Comparison of ENCODE assay signal across 14 mouse cellular contexts in the genomic region with DNA sequence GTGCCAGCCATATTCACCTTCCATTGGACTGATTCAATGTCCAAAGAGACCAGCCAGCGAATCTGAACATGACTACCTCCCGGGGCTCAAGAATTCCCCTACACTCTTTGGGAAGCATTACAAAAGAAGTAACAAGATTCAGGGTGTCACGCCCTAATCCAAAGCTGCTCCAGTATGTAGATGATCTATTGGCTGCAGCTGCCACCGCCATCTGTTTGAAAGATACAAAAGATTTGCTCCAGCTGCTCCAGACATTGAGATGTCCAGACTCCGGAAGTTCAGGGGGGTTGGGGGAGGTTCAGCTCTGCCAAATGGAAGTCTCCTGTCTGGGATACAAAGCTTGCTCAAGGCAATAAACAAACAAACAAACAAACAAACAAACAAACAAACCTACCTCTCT. TPM values are rescaled to one million over a fixed set of nuclear protein-coding genes. Genes with fewer than 3 reads are reported as not detected.
DNase-seq lines count a peak whose midpoint lies in the region; ATAC-seq and TF ChIP-seq lines count a peak whose summit lies in the region.
"Had no signal": no experiment of that assay in that cellular context is flagged by ENCODE, and none has a peak within 500 bp of the region (broad histone marks: within the 10 kb centered on the region; RNA-seq: fewer than 3 reads in every experiment).

No protein-coding gene starts in this region.

- peaks cover 11% of the 10 kb centered on the region; the same call in 1 of the 2 replicates for H3K4me1 ChIP-seq in intestine, embryonic 14.5 days (replicated peaks; ENCODE audit: control insufficient read depth, insufficient read depth, low read length)
- 0 out of 2 replicates have a peak, but pooled peaks cover 3% of the 10 kb centered on the region for H3K4me1 ChIP-seq in intestine, postnatal 0 days (replicated peaks; ENCODE audit: control insufficient read depth, insufficient read depth, low read length)
- H3K4me1 ChIP-seq in neural tube, embryonic 15.5 days: peaks cover 5% of the 10 kb centered on the region; the same call in 1 of the 2 replicates
- H3K4me1 ChIP-seq in embryonic facial prominence, embryonic 15.5 days: peaks cover 22% of the 10 kb centered on the region
- H3K4me1 ChIP-seq: forebrain, embryonic 13.5 days had no signal

- no peak for TF ChIP-seq CTCF in intestine, postnatal 0 days (IDR thresholded peaks at IDR 0.05; ENCODE audit: low read depth)

- no peak for DNase-seq in intestine, embryonic 14.5 days (ENCODE audit: low spot score)
- peak; percentile 55 for DNase-seq in neural tube, embryonic 10.5 days (ENCODE audit: extremely low spot score, low spot score)
- peak; percentile 77 for DNase-seq in retina, postnatal 1 day
- DNase-seq in right cerebral cortex, postnatal 4 days: no peak
- no peak for DNase-seq in spleen, postnatal 10 days (ENCODE audit: low spot score in 2 of 2)
- DNase-seq: cerebellum, postnatal 36 days; heart, postnatal 36 days; kidney, postnatal 25 days had no signal

- H3K9me3 ChIP-seq in intestine, embryonic 14.5 days (ENCODE audit: control insufficient read depth, low read length): no peaks in the 10 kb centered on the region
- H3K9me3 ChIP-seq in intestine, postnatal 0 days (ENCODE audit: control insufficient read depth): no peaks in the 10 kb centered on the region
- no peaks in the 10 kb centered on the region for H3K9me3 ChIP-seq in neural tube, embryonic 15.5 days (replicated peaks)
- H3K9me3 ChIP-seq in embryonic facial prominence, embryonic 15.5 days (replicated peaks): no peaks in the 10 kb centered on the region
- H3K9me3 ChIP-seq: forebrain, embryonic 13.5 days had no signal

- no peak overlapping the region for H3K4me3 ChIP-seq in intestine, embryonic 14.5 days (ENCODE audit: low read depth, low read length)
- no peak overlapping the region for H3K4me3 ChIP-seq in intestine, postnatal 0 days (ENCODE audit: low read depth, low read length)
- H3K4me3 ChIP-seq in neural tube, embryonic 15.5 days (replicated peaks): no peak overlapping the region
- no peak overlapping the region for H3K4me3 ChIP-seq in embryonic facial prominence, embryonic 15.5 days (replicated peaks)
- H3K4me3 ChIP-seq: forebrain, embryonic 13.5 days had no signal

- H3K36me3 ChIP-seq in intestine, embryonic 14.5 days (ENCODE audit: control insufficient read depth, insufficient read depth, low read length): no peaks in the 10 kb centered on the region
- no peaks in the 10 kb centered on the region for H3K36me3 ChIP-seq in intestine, postnatal 0 days (ENCODE audit: control insufficient read depth, insufficient read depth)
- H3K36me3 ChIP-seq in neural tube, embryonic 15.5 days: no peaks in the 10 kb centered on the region
- H3K36me3 ChIP-seq in embryonic facial prominence, embryonic 15.5 days: no peaks in the 10 kb centered on the region

- no peaks in the 10 kb centered on the region for H3K27me3 ChIP-seq in intestine, embryonic 14.5 days (replicated peaks; ENCODE audit: control insufficient read depth, insufficient read depth, low read length)
- H3K27me3 ChIP-seq in intestine, postnatal 0 days (replicated peaks; ENCODE audit: control insufficient read depth, insufficient read depth, low read length): no peaks in the 10 kb centered on the region
- H3K27me3 ChIP-seq in neural tube, embryonic 15.5 days (replicated peaks): no peaks in the 10 kb centered on the region
- H3K27me3 ChIP-seq in embryonic facial prominence, embryonic 15.5 days: no peaks in the 10 kb centered on the region

- ATAC-seq in intestine, embryonic 14.5 days (replicated peaks; ENCODE audit: low FRiP score, low TSS enrichment, low read depth): no peak
- ATAC-seq in intestine, postnatal 0 days: no peak
- no peak for ATAC-seq in neural tube, embryonic 15.5 days (ENCODE audit: low FRiP score)
- ATAC-seq in embryonic facial prominence, embryonic 15.5 days (ENCODE audit: insufficient number of reproducible peaks, low FRiP score, low TSS enrichment, low read depth): no peak
- ATAC-seq: activated CD4-positive, CD25-positive, alpha-beta regulatory T cell, adult 4 months; forebrain, embryonic 13.5 days had no signal

- H3K27ac ChIP-seq in intestine, embryonic 14.5 days (ENCODE audit: low read depth): peak overlapping the region; percentile 4; the same call in 1 of the 2 replicates
- H3K27ac ChIP-seq in intestine, postnatal 0 days (ENCODE audit: low read depth, low read length): no peak overlapping the region
- H3K27ac ChIP-seq in neural tube, embryonic 15.5 days (replicated peaks): no peak overlapping the region
- peak overlapping the region; percentile 59 for H3K27ac ChIP-seq in embryonic facial prominence, embryonic 15.5 days (replicated peaks)
- H3K27ac ChIP-seq: forebrain, embryonic 13.5 days; liver, embryonic 14.5 days had no signal

- no peak overlapping the region for H3K4me2 ChIP-seq in intestine, embryonic 14.5 days (ENCODE audit: low read length)
- H3K4me2 ChIP-seq in intestine, postnatal 0 days (replicated peaks; ENCODE audit: low read depth): no peak overlapping the region
- H3K4me2 ChIP-seq in neural tube, embryonic 15.5 days: no peak overlapping the region
- no peak overlapping the region for H3K4me2 ChIP-seq in embryonic facial prominence, embryonic 15.5 days (replicated peaks)
- H3K4me2 ChIP-seq: forebrain, embryonic 13.5 days had no signal

- H3K9ac ChIP-seq in intestine, embryonic 14.5 days (ENCODE audit: low read length): no peak overlapping the region
- H3K9ac ChIP-seq in intestine, postnatal 0 days (ENCODE audit: low read depth, low read length): no peak overlapping the region
- no peak overlapping the region for H3K9ac ChIP-seq in neural tube, embryonic 15.5 days (replicated peaks)
- no peak overlapping the region for H3K9ac ChIP-seq in embryonic facial prominence, embryonic 15.5 days
- H3K9ac ChIP-seq: forebrain, embryonic 13.5 days; liver, embryonic 14.5 days had no signal

- WGBS in intestine, embryonic 14.5 days: 49% methylated on average over 5 of the region's 5 CpGs
- 64% methylated on average over 5 of the region's 5 CpGs for WGBS in intestine, postnatal 0 days
- WGBS in neural tube, embryonic 15.5 days: 27% methylated on average over 5 of the region's 5 CpGs
- 36% methylated on average over 5 of the region's 5 CpGs for WGBS in embryonic facial prominence, embryonic 15.5 days

RNA-seq across cellular contexts. Expression of gene 1110038F14Rik, which starts 28.3 kb away (rescaled TPM):
- 64.2 and 72.7 TPM in 2 replicates for polyA plus RNA-seq in intestine, embryonic 14.5 days (2014; fragmentation: Nextera tagmentation; extraction: Ambion mirVana)
- polyA plus RNA-seq in intestine, postnatal 0 days (2015; fragmentation: Nextera tagmentation; extraction: Ambion mirVana): 37.1 and 37.8 TPM in 2 replicates
- 43.1 and 50.0 TPM in 2 replicates for polyA plus RNA-seq in neural tube, embryonic 15.5 days (2015; fragmentation: Nextera tagmentation; extraction: Ambion mirVana)
- 78.1 and 79.7 TPM in 2 replicates for polyA plus RNA-seq in embryonic facial prominence, embryonic 15.5 days (2015; fragmentation: Nextera tagmentation; extraction: Ambion mirVana)

RNA-seq across cellular contexts. Expression of gene Zfp647, which starts 51.4 kb away (rescaled TPM):
- 13.7 and 15.5 TPM in 2 replicates for polyA plus RNA-seq in intestine, embryonic 14.5 days (2014; fragmentation: Nextera tagmentation; extraction: Ambion mirVana)
- 1.9 and 2.2 TPM in 2 replicates for polyA plus RNA-seq in intestine, postnatal 0 days (2015; fragmentation: Nextera tagmentation; extraction: Ambion mirVana)
- 19.1 and 19.5 TPM in 2 replicates for polyA plus RNA-seq in neural tube, embryonic 15.5 days (2015; fragmentation: Nextera tagmentation; extraction: Ambion mirVana)
- 13.0 and 14.8 TPM in 2 replicates for polyA plus RNA-seq in embryonic facial prominence, embryonic 15.5 days (2015; fragmentation: Nextera tagmentation; extraction: Ambion mirVana)

Comparison
In these comparisons a context has a peak if more than half of its experiments do, and no peak if none do; other contexts are left out.
1. H3K27ac ChIP-seq: peak in intestine, embryonic 14.5 days (single experiment) and embryonic facial prominence, embryonic 15.5 days (single experiment); none in intestine, postnatal 0 days (single experiment) and neural tube, embryonic 15.5 days (single experiment).
2. DNase-seq: peak in neural tube, embryonic 10.5 days (single experiment) and retina, postnatal 1 day (single experiment); none in intestine, embryonic 14.5 days (single experiment), right cerebral cortex, postnatal 4 days (single experiment) and spleen, postnatal 10 days (0 of 2).